Mouse (Mus musculus) liver, adult 2 months (tissue): ENCODE results near the gene Ldlrad3. TPM values are rescaled to one million over a fixed set of nuclear protein-coding genes. Genes with fewer than 3 reads are reported as not detected.

Experiments used
- DNase-seq: peaks from one replicate; pipeline ENCODE4 v3.0.0-alpha.2; 2011; ENCODE audit warnings: low read depth, low spot score; ENCODE audit errors: extremely low read depth
- H3K27ac ChIP-seq: fragments of 200-500 bp; replicated peaks from 2 replicates; pipeline ENCODE4 v1.5.1; 2012; ENCODE audit warnings: low read depth, mild to moderate bottlenecking, control low read depth, inconsistent platforms, low read length; ENCODE audit not compliant: insufficient read depth
- H3K27me3 ChIP-seq: fragments of 200-500 bp; 2 replicates; pipeline ENCODE4 v1.6.1; 2012; ENCODE audit warnings: mild to moderate bottlenecking, moderate library complexity, low read length, inconsistent platforms; ENCODE audit not compliant: control insufficient read depth, insufficient read depth
- H3K36me3 ChIP-seq: fragments of 200-500 bp; 2 replicates; pipeline ENCODE4 v1.6.1; 2012; ENCODE audit warnings: low read length, inconsistent platforms; ENCODE audit not compliant: control insufficient read depth, insufficient read depth
- H3K4me1 ChIP-seq: fragments of 200-500 bp; 2 replicates; pipeline ENCODE4 v1.6.1; 2011; ENCODE audit warnings: low read length; ENCODE audit not compliant: control insufficient read depth, insufficient read depth
- H3K4me3 ChIP-seq: fragments of 200-500 bp; 2 replicates; pipeline ENCODE4 v1.5.1; 2011; ENCODE audit warnings: low read depth, mild to moderate bottlenecking, control low read depth, low read length, moderate library complexity; ENCODE audit not compliant: insufficient read depth
- H3K79me2 ChIP-seq: fragments of 200-500 bp; 2 replicates; pipeline ENCODE4 v1.6.1; 2012; ENCODE audit warnings: inconsistent platforms, mild to moderate bottlenecking, low read length, moderate library complexity; ENCODE audit not compliant: control insufficient read depth, insufficient read depth
- H3K9ac ChIP-seq: fragments of 200-500 bp; 2 replicates; pipeline ENCODE4 v1.6.1; 2012; ENCODE audit warnings: low read depth, mild to moderate bottlenecking, control low read depth, inconsistent platforms, low read length
- CTCF ChIP-seq: fragments of 200-500 bp; IDR thresholded peaks from 2 replicates; pipeline ENCODE4 v1.5.1; 2011; ENCODE audit warnings: low read depth, low read length, control low read depth
- POLR2A ChIP-seq: fragments of 200-500 bp; IDR thresholded peaks from 2 replicates; pipeline ENCODE4 v1.6.1; 2011; ENCODE audit warnings: low read length, control low read depth; ENCODE audit not compliant: insufficient read depth; ENCODE audit errors: extremely low read depth
- WGBS: fragments of 180-500 bp; shearing (Covaris S2); methylation state at CpG from one replicate; pipeline ENCODE4 v1.1.7; 2018; 5-methylcytosine and 5-hydroxymethylcytosine counted together
- polyA plus RNA-seq: library from polyadenylated mRNA; depleted of rRNA; stranded (reverse); fragments of >200 nt; gene quantifications from 2 replicates; pipeline ENCODE4 v1.2.3, GENCODE M21; 2012
- total RNA-seq: library from RNA; depleted of rRNA; stranded (reverse); fragments of >200 nt; gene quantifications from 2 replicates; pipeline ENCODE4 v1.2.3, GENCODE M21; 2014

The Ldlrad3 gene
- total and polyA plus RNA-seq, 2 experiments: 2.8 to 4.5 TPM

DNA sequence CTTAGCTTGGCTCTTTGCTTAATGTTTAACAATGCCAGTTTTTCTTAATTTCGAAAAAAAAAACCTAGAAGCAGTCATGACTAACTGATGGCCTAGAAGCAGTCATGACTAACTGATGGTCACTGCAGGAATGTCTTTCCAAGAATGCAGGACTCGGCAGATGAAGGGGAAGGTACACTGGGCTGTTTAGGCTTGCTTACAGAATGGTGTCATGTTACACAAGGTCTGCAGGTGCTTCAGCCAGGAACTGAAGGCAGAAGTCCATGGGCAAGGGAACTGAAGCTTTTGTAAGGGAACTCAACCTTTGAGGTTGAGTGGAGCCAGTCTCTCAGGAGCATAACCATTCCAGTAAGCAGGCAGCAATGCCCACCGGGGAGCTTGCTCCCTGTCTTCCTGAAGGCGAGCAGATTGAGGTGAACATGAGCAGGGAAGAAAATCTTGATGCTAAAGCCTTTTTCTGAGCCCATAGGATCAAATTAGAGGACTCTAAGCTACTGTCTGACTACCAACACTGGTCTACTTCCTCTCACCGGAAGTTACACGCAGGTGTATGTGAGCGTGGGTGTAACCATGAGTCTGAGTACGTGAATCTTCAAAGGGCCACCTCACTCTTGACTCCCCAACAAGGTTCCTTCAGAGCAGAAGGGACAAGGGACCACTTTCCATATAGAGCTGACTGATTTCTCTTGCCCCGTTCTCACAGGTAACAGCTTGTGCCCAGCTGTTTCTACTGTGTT, 193.4 kb downstream of the Ldlrad3 start:
- DNase-seq: peak; percentile 34
- Histone ChIP-seq H3K9ac (no peak overlapping the region), H3K27me3 (no peaks in the 10 kb centered on the region), H3K79me2 (no peaks in the 10 kb centered on the region), H3K27ac (no peak overlapping the region), H3K36me3 (no peaks in the 10 kb centered on the region), H3K4me3 (no peak overlapping the region), H3K4me1 (no peaks in the 10 kb centered on the region)
- 77% methylated on average over 9 of the region's 9 CpGs for WGBS
- TF ChIP-seq POLR2A: no peak

DNA sequence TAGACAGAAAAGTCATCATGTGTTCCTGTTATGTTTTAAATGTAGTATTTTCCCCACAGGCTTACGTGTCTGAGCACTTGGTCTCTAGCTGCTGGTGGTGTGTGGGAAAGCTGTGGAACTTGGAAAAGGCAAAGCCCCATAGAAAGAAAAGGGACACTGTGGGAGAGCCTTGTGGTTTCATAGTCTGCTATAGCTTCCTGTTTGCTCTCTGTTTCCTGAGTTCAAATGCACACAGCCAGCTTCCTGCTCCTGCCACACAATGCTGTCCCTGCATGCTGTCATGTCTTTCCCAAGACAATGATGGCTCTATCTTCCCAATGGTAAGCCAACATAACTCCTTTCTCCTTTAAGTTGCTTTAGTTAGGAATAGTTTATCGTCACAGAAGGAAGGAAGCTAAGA, 194.5 kb downstream of the Ldlrad3 start:
- Histone ChIP-seq H3K4me1 (no peaks in the 10 kb centered on the region), H3K4me3 (no peak overlapping the region), H3K36me3 (no peaks in the 10 kb centered on the region), H3K79me2 (no peaks in the 10 kb centered on the region), H3K9ac (no peak overlapping the region), H3K27me3 (no peaks in the 10 kb centered on the region), H3K27ac (no peak overlapping the region)
- TF ChIP-seq POLR2A (no peak), CTCF (no peak)
- no peak for DNase-seq
- 80% methylated on average over 2 of the region's 2 CpGs for WGBS

DNA sequence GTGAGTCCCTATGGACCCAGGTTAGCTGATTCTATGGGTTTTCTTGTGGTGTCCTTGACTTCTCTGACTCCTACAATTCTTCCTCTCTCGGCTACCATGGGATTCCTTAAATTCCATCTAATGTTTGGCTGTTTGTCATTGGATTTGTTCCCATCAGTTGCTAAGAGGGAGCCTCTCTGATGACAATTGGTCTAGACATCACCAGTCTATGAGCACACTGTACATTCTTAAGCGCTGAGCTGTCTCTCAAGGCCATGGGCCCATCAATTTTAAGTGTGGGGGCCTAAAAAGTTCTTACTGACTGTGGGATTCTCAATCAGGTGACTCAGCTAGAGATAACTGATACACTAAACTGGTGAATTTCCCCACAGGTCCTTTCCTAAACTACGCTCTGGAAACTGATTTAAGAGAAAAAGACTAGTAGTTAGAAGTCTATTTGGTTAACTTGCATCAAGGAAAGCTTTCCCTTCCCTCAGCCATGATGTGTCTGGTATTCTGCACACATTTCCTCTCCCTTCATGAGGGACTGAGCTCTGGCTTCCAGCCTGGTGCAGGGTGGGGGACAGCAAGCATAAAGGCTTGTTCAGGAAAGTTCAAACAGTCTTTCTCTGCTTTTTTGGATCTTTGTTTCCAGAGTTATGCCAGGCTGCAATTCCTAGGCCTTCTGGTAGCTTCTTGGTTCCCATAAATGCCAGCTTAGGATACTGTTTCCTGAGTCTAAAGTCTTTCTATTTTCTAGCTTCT, 199.7 kb downstream of the Ldlrad3 start:
- no peak overlapping the region for H3K27ac ChIP-seq
- H3K79me2 ChIP-seq: no peaks in the 10 kb centered on the region
- H3K4me3 ChIP-seq: no peak overlapping the region
- TF ChIP-seq POLR2A (no peak), CTCF (no peak)
- no peaks in the 10 kb centered on the region for H3K36me3 ChIP-seq
- no peaks in the 10 kb centered on the region for H3K27me3 ChIP-seq
- no peak overlapping the region for H3K9ac ChIP-seq
- WGBS: 90% methylated on average over 3 of the region's 3 CpGs
- no peak for DNase-seq
- H3K4me1 ChIP-seq: no peaks in the 10 kb centered on the region

DNA sequence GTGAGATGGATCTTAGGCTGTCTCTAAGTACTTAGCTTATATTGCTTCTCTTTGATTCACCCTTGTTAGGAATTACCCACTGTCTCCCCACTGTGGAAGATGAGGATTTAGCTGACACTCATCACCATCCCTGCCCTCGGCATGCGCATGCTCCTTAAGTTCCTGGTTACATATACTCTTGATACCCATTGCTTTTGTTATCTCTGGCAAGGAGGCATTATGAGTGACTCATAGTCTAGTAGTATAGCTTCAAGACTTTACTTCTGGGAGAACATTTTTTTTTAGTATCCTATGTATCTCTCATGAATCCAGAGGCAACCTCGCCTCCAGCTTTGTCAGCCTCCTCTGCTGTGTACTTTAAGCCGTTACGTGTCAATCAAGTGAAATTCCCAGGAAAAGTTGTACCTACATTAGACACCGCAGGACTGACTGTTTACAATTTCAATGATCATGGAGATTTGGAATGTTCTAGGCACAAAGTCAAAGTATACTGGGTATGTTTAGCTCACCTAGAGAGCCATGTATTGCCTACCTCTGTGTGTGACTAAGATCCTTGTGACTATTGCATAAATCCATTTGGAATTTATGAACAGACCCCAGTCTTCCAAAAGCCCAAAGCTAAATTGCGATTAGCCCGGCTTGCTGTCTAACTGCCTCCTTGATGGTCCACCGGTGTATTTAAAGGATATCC, 202.2 kb downstream of the Ldlrad3 start:
- Histone ChIP-seq H3K27ac (no peak overlapping the region), H3K4me3 (no peak overlapping the region), H3K36me3 (no peaks in the 10 kb centered on the region), H3K9ac (no peak overlapping the region), H3K27me3 (no peaks in the 10 kb centered on the region), H3K4me1 (no peaks in the 10 kb centered on the region), H3K79me2 (no peaks in the 10 kb centered on the region)
- no peak for TF ChIP-seq POLR2A
- TF ChIP-seq CTCF: no peak
- DNase-seq: no peak
- 79% methylated on average over 9 of the region's 9 CpGs for WGBS

DNA sequence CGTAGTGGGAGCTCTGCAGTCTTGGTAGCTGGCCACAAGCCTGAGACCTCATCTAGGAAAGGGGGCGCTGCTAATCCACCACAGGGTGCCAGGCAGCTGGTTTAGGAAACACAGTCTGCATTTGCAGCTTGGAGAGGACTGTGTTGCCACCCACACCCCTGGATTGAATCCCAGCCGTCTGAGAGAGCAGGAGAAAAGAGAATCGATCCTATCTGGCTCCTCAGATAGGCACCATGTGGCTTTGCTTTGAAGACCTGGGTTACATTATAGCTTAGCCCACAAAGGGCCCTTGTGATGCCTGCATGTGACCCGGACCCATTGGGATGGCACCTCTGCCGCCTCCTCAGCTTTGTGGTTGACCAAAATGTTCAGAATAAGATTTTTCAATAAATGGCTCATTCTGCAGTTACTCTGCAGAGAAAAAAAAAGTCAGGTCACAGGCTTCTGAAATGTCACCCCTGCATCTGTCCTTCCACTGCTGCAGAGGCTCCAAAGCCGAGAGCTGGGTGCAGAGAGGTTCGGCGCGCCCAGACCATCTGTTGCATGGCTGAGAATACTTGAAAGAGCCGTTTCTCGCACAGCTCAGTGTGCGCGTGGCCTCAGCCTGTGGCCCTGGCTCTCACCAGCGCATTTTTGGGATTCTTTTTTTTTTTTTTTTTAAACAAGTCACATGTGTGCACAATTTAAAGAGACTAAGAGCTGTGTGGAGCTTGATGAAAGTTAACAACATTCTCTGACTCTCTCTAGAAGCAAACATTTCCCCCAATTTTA, 202.9 kb downstream of the Ldlrad3 start:
- Histone ChIP-seq H3K27ac (no peak overlapping the region), H3K9ac (no peak overlapping the region)
- 62% methylated on average over 15 of the region's 15 CpGs for WGBS

More for the DNA sequence above, 202.9 kb downstream of the Ldlrad3 start:
- DNase-seq: no peak
- Histone ChIP-seq H3K36me3 (no peaks in the 10 kb centered on the region), H3K4me3 (no peak overlapping the region), H3K27me3 (no peaks in the 10 kb centered on the region), H3K79me2 (no peaks in the 10 kb centered on the region), H3K4me1 (no peaks in the 10 kb centered on the region)
- TF ChIP-seq CTCF: no peak
- TF ChIP-seq POLR2A: no peak
